Mouse (Mus musculus): ENCODE measurements at regions not wholly inside any gene's neighbourhood (a gene's known extent, or its start where the extent isn't known, plus 50 kb on each side); places are given as distances from the start of the nearest gene placed in this dataset.
A peak's percentile ranks its signal among the peaks of the same experiment; 100 is the strongest.
"Not testable (repeated sequence)": the region's sequence is repeated elsewhere in the genome, so short reads cannot be mapped to it uniquely, and the experiment has no call there.

- no peak for DNase-seq (ENCODE audit: extremely low spot score in 1 of 2, low spot score in 2 of 2)
- intact Hi-C loops (cut with DNase I), result no loop called here
These were observed 130.7 kb upstream of the Tars start for GRCm38 (mm10) chr15:11529819-11530810.

DNA sequence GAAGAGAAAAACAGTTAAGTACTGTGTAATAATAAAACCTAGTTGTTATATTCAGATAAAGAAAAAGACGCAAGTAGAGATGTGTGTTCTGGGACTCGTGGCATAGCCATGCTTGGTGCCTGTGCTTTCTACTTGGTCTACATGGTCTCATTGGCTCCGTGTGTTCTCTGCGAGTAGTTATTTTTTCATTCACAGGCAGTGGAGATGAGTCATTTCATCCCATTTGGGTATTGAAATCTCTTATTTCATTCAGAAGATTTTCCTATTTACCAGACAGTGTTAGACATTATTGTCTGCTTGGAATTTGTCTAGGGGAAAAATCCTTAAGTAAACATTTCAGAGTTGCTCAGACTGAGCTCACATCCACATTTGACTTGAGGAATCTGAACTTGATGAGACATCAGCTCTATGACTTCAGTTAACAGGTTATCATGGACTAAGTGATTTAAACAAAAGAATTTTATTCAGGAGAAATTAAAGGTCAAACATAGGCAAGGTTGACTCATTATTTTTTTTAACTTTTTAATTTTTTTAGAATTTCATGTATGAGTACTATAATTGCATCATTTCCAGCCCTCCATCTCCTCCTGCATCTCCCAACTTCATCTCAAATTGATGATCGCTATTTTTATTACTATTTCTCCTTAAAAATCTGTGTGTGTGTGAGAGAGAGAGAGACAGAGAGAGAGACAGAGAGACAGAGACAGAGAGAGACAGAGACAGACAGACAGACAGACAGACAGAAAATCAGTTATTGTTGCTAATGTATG lies 125.1 kb upstream of the Tars start:
- intact Hi-C loops (cut with DNase I), result no loop called here
- no peak for DNase-seq (ENCODE audit: extremely low spot score in 1 of 2, low spot score in 2 of 2)

- DNase-seq (ENCODE audit: extremely low spot score in 1 of 2, low spot score in 2 of 2), result no peak
- intact Hi-C loops (cut with DNase I), result no loop called here
These were observed 119.1 kb upstream of the Tars start for GRCm38 (mm10) chr15:11518565-11518964.

DNA sequence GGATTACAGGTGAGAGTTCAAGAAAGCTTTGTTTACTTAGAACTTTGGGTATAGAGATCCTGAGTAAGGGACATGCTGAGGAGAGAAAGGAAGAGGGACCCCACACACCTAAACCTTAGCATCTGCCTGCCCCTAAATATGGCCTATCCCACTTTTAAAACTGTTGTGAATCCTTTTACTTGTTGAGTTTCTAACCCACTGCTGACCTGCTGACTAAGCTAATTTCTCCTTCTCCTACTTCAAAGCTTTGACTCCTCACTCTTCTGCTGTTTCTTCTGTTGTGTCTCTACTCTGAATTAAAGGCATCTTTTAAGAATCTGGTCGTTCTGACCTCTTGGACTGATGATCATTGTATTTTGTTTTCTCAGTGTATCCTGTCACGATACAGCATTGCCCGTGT lies 118.4 kb upstream of the Tars start:
- DNase-seq (ENCODE audit: extremely low spot score in 1 of 2, low spot score in 2 of 2), result no peak
- intact Hi-C loops (cut with DNase I), result no loop called here

DNA sequence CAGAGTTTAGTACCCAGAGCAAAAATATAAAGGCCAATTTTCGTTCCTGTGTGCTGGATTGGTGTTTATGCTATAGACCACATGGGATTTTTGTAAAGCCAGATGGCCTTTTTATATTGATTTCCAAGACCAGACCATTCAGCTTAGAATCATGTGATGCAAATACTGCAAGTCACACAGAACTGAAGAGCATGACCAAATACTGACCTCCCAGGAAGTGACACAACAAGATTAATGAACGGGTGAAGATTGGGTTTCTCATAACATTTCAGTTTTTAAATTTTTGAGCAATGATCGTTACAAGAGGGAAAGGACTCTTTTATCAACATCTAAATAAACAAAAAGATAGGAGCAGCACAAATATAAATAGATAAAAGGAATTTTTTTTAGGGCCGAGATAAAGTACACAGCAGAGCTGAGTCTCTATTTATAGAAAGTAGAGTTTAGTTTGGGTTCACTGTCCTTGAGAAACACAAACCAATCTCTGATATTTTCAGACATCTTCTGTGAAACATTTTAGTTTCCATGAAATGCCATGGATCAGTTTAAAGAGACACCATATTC lies 105.7 kb upstream of the Tars start:
- DNase-seq (ENCODE audit: extremely low spot score in 1 of 2, low spot score in 2 of 2), result no peak
- intact Hi-C loops (cut with DNase I), result no loop called here

- DNase-seq (ENCODE audit: extremely low spot score in 1 of 2, low spot score in 2 of 2), result peak in 1 of 2 experiments; percentile 16
- intact Hi-C loops (cut with DNase I), result loop anchor here (10.0 kb wide), 2 partner anchors 438 to 468 kb away; no protein-coding TSS in a partner anchor
These were observed 97.0 kb upstream of the Tars start for GRCm38 (mm10) chr15:11496436-11496835.

- DNase-seq (ENCODE audit: extremely low spot score in 1 of 2, low spot score in 2 of 2), result no peak
- intact Hi-C loops (cut with DNase I), result no loop called here
These were observed 89.7 kb upstream of the Tars start for GRCm38 (mm10) chr15:11489116-11489515.

DNA sequence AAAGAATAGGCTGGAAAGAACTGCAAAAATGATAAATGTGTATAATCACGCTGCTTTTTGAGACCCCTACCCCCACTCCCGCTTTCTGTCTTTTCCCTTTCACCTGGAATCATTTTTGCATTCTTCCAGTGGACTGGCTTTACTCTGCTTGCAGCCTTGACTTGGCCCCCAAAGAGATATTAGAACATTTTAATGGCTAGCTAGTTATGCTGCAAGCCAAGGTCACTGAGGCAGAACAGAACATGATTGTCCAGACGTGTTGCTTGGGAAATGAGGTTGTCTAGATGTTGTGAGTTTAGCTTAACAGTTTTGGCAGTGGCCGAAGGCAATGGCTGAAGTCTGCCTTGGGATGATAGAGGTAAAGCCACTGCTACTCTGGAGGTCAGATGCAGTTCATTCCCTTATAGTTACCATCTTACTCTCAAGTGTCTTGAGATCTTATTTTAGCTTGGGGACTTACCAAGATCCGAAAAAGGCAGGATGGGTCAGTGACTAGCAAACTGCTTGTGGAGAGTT lies 87.9 kb upstream of the Tars start:
- no peak for DNase-seq (ENCODE audit: extremely low spot score in 1 of 2, low spot score in 2 of 2)
- intact Hi-C loops (cut with DNase I), result no loop called here

DNA sequence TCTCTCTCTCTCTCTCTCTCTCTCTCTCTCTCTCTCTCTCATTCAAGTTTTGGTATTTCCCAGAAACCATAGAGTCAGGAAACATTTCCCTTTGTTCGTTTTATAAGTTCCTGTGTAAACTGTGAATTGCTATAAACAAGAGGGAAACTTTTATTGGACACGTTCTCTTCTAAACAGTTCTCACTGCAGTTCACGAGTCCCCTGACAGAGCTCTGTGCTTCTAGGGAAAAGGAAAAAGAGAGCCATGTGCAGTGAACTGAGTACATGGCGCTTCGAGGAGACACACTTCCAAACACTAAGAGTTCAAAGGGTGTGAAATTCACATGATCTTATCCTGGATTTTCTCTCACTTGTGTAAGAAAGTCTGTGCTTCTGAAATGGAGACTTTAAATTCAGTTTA lies 84.5 kb upstream of the Tars start:
- intact Hi-C loops (cut with DNase I), result no loop called here
- DNase-seq (ENCODE audit: extremely low spot score in 1 of 2, low spot score in 2 of 2), result no peak

- intact Hi-C loops (cut with DNase I), result no loop called here
- peak in 1 of 2 experiments; percentile 41 for DNase-seq (ENCODE audit: extremely low spot score in 1 of 2, low spot score in 2 of 2)
These were observed 79.9 kb upstream of the Tars start for GRCm38 (mm10) chr15:11479166-11479944.

DNA sequence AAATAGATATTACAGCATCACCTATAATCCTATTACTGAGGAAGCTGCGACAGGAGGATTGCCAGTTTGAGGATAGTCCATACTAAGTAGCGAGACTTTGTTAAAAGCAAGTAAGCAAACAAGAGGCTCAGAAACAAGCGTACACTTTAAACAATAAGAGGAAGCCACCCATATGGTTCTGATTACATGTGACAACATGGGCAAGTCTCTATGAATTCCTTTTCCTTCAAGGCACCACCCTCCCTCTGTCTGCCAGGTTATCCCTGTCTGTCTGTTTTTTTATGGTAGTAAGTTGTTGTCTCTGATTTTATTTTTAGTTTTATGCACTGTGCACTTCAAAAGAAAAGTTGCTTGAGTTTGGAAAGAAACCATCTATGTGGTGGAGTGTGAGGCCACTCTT lies 76.8 kb upstream of the Tars start:
- no peak for DNase-seq (ENCODE audit: extremely low spot score in 1 of 2, low spot score in 2 of 2)
- intact Hi-C loops (cut with DNase I), result no loop called here

DNA sequence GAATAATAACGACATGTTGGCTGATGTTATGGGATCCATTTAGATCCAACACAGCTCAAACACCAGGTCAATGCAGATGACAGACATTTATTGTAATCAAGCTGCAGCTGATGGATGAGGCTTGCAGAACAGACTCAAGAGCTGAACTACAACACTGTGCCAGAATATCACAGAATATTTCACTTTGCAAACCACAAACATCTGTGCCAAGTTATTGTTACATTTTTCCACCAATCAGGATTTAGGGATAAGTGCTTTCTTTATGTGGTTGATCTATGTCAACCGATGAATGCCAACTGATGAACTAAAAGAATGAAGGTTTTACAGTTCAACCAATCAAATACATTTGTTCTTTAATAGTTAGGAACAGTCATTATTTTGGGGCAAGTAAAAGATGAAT lies 63.9 kb upstream of the Tars start:
- no peak for DNase-seq (ENCODE audit: extremely low spot score in 1 of 2, low spot score in 2 of 2)
- intact Hi-C loops (cut with DNase I), result no loop called here

- intact Hi-C loops (cut with DNase I); DNase-seq (ENCODE audit: extremely low spot score in 1 of 2, low spot score in 2 of 2): not testable (repeated sequence)
These were observed 62.1 kb upstream of the Tars start for GRCm38 (mm10) chr15:11461575-11461974.

DNA sequence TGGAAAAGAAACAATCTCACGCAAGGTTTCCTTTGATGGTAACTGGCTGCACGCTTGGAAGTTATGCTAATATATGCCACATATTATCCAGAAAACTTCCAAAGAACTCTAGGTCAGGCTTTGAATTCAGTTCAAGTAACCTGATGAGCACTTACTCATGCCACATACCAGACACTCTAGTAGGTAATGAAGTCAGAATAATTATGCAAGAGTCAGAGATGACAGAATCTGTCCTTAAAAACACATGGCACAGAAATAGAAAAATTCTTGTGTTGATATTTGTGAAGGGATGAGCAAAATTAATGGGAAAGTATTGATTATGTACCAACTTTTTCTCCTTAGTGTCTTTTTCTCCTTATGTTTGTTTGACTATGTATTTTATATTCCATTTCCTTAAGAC lies 59.8 kb upstream of the Tars start:
- no peak for DNase-seq (ENCODE audit: extremely low spot score in 1 of 2, low spot score in 2 of 2)
- intact Hi-C loops (cut with DNase I), result no loop called here

- intact Hi-C loops (cut with DNase I), result no loop called here
- DNase-seq (ENCODE audit: extremely low spot score in 1 of 2, low spot score in 2 of 2), result no peak
These were observed 57.8 kb upstream of the Tars start for GRCm38 (mm10) chr15:11457278-11457677.

DNA sequence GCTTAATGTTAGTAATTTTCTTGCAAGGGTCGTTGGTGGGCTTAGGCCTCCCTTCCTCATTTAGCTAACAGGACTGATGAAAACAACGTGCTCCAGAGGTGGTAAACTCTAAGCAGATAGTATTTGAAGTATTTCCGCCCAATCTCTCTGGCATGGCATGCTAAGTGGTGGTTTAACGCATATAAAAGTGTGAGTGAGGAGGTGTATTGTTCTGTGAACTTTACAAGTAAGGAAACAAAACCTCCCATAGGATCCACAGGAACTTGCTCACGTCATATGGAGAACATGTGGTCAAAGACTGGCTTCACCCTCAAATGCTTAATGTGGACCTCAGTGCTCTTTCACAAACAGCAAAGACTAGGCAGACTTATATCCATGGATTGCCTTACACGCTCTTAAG lies 56.5 kb upstream of the Tars start:
- DNase-seq (ENCODE audit: extremely low spot score in 1 of 2, low spot score in 2 of 2), result no peak
- intact Hi-C loops (cut with DNase I), result no loop called here

- DNase-seq (ENCODE audit: extremely low spot score in 1 of 2, low spot score in 2 of 2), result no peak
- intact Hi-C loops (cut with DNase I), result no loop called here
These were observed 55.9 kb upstream of the Tars start for GRCm38 (mm10) chr15:11455366-11455785.

GRCm38 (mm10) chr15:11453997-11454396 lies 54.5 kb upstream of the Tars start:
- DNase-seq (ENCODE audit: extremely low spot score in 1 of 2, low spot score in 2 of 2), result no peak
- intact Hi-C loops (cut with DNase I), result no loop called here

DNA sequence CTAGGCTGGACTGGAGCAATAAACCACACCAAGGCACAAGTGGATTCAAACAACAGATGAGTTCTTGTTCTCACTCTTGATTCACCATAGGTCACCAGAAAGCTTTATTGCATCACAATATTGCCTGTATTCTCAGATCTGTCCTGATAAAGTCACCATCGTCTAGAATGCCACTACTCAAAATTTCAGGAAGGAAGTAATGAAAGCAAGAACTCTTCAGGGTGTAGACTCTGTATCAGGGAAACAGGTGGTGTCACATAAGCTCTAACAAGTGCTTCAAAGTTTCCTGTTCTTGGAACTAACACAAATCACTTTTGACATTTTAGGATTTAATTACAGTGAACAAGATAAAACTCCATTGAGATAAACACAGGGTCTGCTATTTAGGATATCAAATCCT lies 52.2 kb upstream of the Tars start:
- DNase-seq (ENCODE audit: extremely low spot score in 1 of 2, low spot score in 2 of 2), result no peak
- intact Hi-C loops (cut with DNase I), result no loop called here
